8 mouse cellular contexts compared by ENCODE assay signal in the genomic region with DNA sequence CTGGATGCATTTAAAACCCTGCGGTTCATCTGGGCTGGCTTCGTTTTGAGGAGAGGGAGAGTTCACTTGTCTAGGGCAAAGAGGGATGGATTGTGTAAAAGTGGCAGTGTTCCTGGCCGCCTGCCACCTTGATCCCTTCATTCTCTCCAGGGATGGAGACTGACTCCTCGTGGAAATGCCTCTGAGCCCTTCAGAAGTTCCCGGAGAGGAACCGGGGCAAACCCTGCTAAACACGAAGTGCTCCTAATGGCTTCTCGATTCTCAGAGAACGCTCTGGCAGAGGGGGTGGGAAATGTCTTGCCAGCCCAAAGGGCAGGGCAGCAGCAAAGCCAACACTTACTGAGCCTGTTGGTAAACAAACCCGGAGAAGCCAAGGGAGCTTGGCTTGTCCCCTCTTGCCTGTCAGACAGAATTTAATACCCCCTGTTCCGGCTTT.
DNase-seq lines count a peak whose midpoint lies in the region; ATAC-seq and TF ChIP-seq lines count a peak whose summit lies in the region.

No protein-coding gene starts in this region.

- H3K27me3 ChIP-seq in forebrain, embryonic 13.5 days = no peaks in the 10 kb centered on the region
- H3K27me3 ChIP-seq in forebrain, embryonic 15.5 days = no peaks in the 10 kb centered on the region
- H3K27me3 ChIP-seq in limb, embryonic 14.5 days (ENCODE audit: control insufficient read depth, insufficient read depth, low read length) = no peaks in the 10 kb centered on the region

- TF ChIP-seq POLR2A in limb, embryonic 14.5 days (IDR thresholded peaks at IDR 0.05; ENCODE audit: borderline replicate concordance, extremely low read depth, insufficient read depth, insufficient read length) = no peak

- no peak overlapping the region for H3K4me2 ChIP-seq in forebrain, embryonic 13.5 days
- H3K4me2 ChIP-seq in forebrain, embryonic 15.5 days (replicated peaks) = no peak overlapping the region
- H3K4me2 ChIP-seq in limb, embryonic 14.5 days (replicated peaks; ENCODE audit: low read depth, low read length, severe bottlenecking) = no peak overlapping the region; the same call in 1 of the 2 replicates

- peak; percentile 55 for DNase-seq in right cerebral cortex, postnatal 4 days
- no peak for DNase-seq in right cerebral cortex, postnatal 14 days
- no peak for DNase-seq in limb, embryonic 14.5 days (ENCODE audit: low spot score)
- peak; percentile 34 for DNase-seq in urinary bladder, postnatal 25 days (ENCODE audit: low spot score)
- no peak for DNase-seq in T-cell, adult 2 months (ENCODE audit: low spot score)
- DNase-seq in spleen, postnatal 4 days (ENCODE audit: low spot score in 2 of 2) = no peak

- no peak overlapping the region; the same call in 1 of the 2 replicates for H3K9ac ChIP-seq in forebrain, embryonic 13.5 days
- no peak overlapping the region for H3K9ac ChIP-seq in forebrain, embryonic 15.5 days (replicated peaks)
- H3K9ac ChIP-seq in limb, embryonic 14.5 days (ENCODE audit: low read depth, low read length, severe bottlenecking) = 0 out of 2 replicates have a peak overlapping the region, but pooled peaks have one; percentile 28

- peaks cover 21% of the 10 kb centered on the region for H3K4me1 ChIP-seq in forebrain, embryonic 13.5 days
- peaks cover 12% of the 10 kb centered on the region for H3K4me1 ChIP-seq in forebrain, embryonic 15.5 days
- H3K4me1 ChIP-seq in limb, embryonic 14.5 days (ENCODE audit: control insufficient read depth, insufficient read depth, low read length) = peaks cover 14% of the 10 kb centered on the region

- no peaks in the 10 kb centered on the region for H3K9me3 ChIP-seq in forebrain, embryonic 13.5 days (replicated peaks)
- H3K9me3 ChIP-seq in forebrain, embryonic 15.5 days = no peaks in the 10 kb centered on the region
- H3K9me3 ChIP-seq in limb, embryonic 14.5 days (ENCODE audit: control insufficient read depth, low read length) = no peaks in the 10 kb centered on the region

- 0 out of 2 replicates have a peak overlapping the region, but pooled peaks have one; percentile 22 for H3K27ac ChIP-seq in forebrain, embryonic 13.5 days
- no peak overlapping the region for H3K27ac ChIP-seq in forebrain, embryonic 15.5 days (replicated peaks)
- H3K27ac ChIP-seq in limb, embryonic 14.5 days (replicated peaks; ENCODE audit: low read depth, low read length) = no peak overlapping the region; the same call in 1 of the 2 replicates

- H3K36me3 ChIP-seq in forebrain, embryonic 13.5 days (ENCODE audit: poor library complexity, severe bottlenecking) = no peaks in the 10 kb centered on the region
- H3K36me3 ChIP-seq in forebrain, embryonic 15.5 days = no peaks in the 10 kb centered on the region
- H3K36me3 ChIP-seq in limb, embryonic 14.5 days (ENCODE audit: control insufficient read depth, insufficient read depth, low read length) = no peaks in the 10 kb centered on the region

- no peak for ATAC-seq in forebrain, embryonic 13.5 days
- ATAC-seq in forebrain, embryonic 15.5 days (replicated peaks) = no peak
- no peak for ATAC-seq in limb, embryonic 14.5 days (ENCODE audit: low FRiP score, low read depth)

- 33% methylated on average over 11 of the region's 11 CpGs for WGBS in forebrain, embryonic 13.5 days
- 28% methylated on average over 11 of the region's 11 CpGs for WGBS in forebrain, embryonic 15.5 days
- 15% methylated on average over 11 of the region's 11 CpGs for WGBS in limb, embryonic 14.5 days

- no peak overlapping the region for H3K4me3 ChIP-seq in forebrain, embryonic 13.5 days
- H3K4me3 ChIP-seq in forebrain, embryonic 15.5 days = no peak overlapping the region
- H3K4me3 ChIP-seq in limb, embryonic 14.5 days (replicated peaks; ENCODE audit: low read length) = no peak overlapping the region

Comparison
In these comparisons a context has a peak if more than half of its experiments do, and no peak if none do; other contexts are left out.
1. DNase-seq: peak in right cerebral cortex, postnatal 4 days (single experiment) and urinary bladder, postnatal 25 days (single experiment); none in right cerebral cortex, postnatal 14 days (single experiment), limb, embryonic 14.5 days (single experiment), T-cell, adult 2 months (single experiment) and spleen, postnatal 4 days (0 of 2).